Mouse (Mus musculus) monocyte, adult 5-6 weeks (primary cell): ENCODE measurements around the gene Gm11437. TPM values are rescaled to one million over a fixed set of nuclear protein-coding genes. Genes with fewer than 3 reads are reported as not detected.
A peak's percentile ranks its signal among the peaks of the same experiment; 100 is the strongest.

Experiments used
- ATAC-seq: fragments of 153-309, 156-312 bp; replicated peaks from 2 replicates; pipeline ENCODE4 v1.8.0; 2017; ENCODE audit warnings: mild to moderate bottlenecking; ENCODE audit not compliant: low TSS enrichment, insufficient number of reproducible peaks, severe bottlenecking, poor library complexity, low FRiP score
- total RNA-seq: library from RNA; stranded (forward); fragments of 200-1000, 200-491, 200-594 nt; gene quantifications from 3 replicates; pipeline ENCODE4 v1.2.3, GENCODE M21; 2017

Gm11437 gene
- total RNA-seq, result not detected in 3 replicates

GRCm38 (mm10) chr11:84167046-84167526 lies at the start of gene Gm11437:
TSS of gene Gm11437 (minus strand) at chr11:84167476.
- ATAC-seq, result no peak

GRCm38 (mm10) chr11:84210876-84211275 lies 43.6 kb upstream of the Gm11437 start:
- no peak for ATAC-seq

- ATAC-seq, result no peak
These were observed 38.5 kb upstream of the Gm11437 start for GRCm38 (mm10) chr11:84205776-84206175.

- no peak for ATAC-seq
These were observed 30.5 kb upstream of the Gm11437 start for GRCm38 (mm10) chr11:84197607-84198402.

- ATAC-seq, result no peak
These were observed 27.5 kb upstream of the Gm11437 start for GRCm38 (mm10) chr11:84194751-84195150.

GRCm38 (mm10) chr11:84193249-84193648 lies 26.0 kb upstream of the Gm11437 start:
- no peak for ATAC-seq

- ATAC-seq, result no peak
These were observed 23.4 kb upstream of the Gm11437 start for GRCm38 (mm10) chr11:84190581-84191233.

- no peak for ATAC-seq
These were observed 21.3 kb upstream of the Gm11437 start for GRCm38 (mm10) chr11:84188530-84188929.

GRCm38 (mm10) chr11:84181286-84181685 lies 14.0 kb upstream of the Gm11437 start:
- ATAC-seq, result no peak

- ATAC-seq, result peak; percentile 65
These were observed 12.8 kb upstream of the Gm11437 start for GRCm38 (mm10) chr11:84179954-84180598.

- peak; percentile 92 for ATAC-seq
These were observed 12.1 kb upstream of the Gm11437 start for GRCm38 (mm10) chr11:84179226-84179953.

GRCm38 (mm10) chr11:84178571-84178970 lies 11.3 kb upstream of the Gm11437 start:
- ATAC-seq, result no peak

GRCm38 (mm10) chr11:84172539-84173435 lies 5.5 kb upstream of the Gm11437 start:
- no peak for ATAC-seq

GRCm38 (mm10) chr11:84168701-84169288 lies 1.5 kb upstream of the Gm11437 start:
- no peak for ATAC-seq

GRCm38 (mm10) chr11:84164561-84164960 lies 2.7 kb downstream of the Gm11437 start:
- no peak for ATAC-seq

- ATAC-seq, result no peak
These were observed 3.2 kb downstream of the Gm11437 start for GRCm38 (mm10) chr11:84164123-84164522.

GRCm38 (mm10) chr11:84156535-84157262 lies 10.6 kb downstream of the Gm11437 start:
- no peak for ATAC-seq
